17 mouse cellular contexts compared by ENCODE assay signal in genomic region chr14:30608176-30608575, GRCm38 (mm10). TPM values are rescaled to one million over a fixed set of nuclear protein-coding genes. Genes with fewer than 3 reads are reported as not detected.
A peak's percentile ranks its signal among the peaks of the same experiment; 100 is the strongest.
DNase-seq lines count a peak whose midpoint lies in the region; TF ChIP-seq lines count a peak whose summit lies in the region.
"Had no signal": no experiment of that assay in that cellular context is flagged by ENCODE, and none has a peak within 500 bp of the region (broad histone marks: within the 10 kb centered on the region; RNA-seq: fewer than 3 reads in every experiment).

No protein-coding gene starts in this region.

- in situ Hi-C loops in CH12.LX (cut with MboI; ENCODE audit: low pct_ligation_motif_present, low pct_unique_long_range_greater_than_20kb, low sequenced_read_pairs): no loop called here

- no peaks in the 10 kb centered on the region for H3K9me3 ChIP-seq in CH12.LX (replicated peaks; ENCODE audit: low read length)
- H3K9me3 ChIP-seq: G1E; limb, embryonic 13.5 days; lung, embryonic 15.5 days; midbrain, embryonic 13.5 days; neural tube, embryonic 12.5 days had no signal

- H3K79me2 ChIP-seq in CH12.LX (replicated peaks; ENCODE audit: control insufficient read depth, extremely low read depth, insufficient read depth, poor library complexity, severe bottlenecking): peaks cover 22% of the 10 kb centered on the region

- no peak overlapping the region; the same call in 1 of the 2 replicates for H3K9ac ChIP-seq in CH12.LX (ENCODE audit: insufficient read depth, low read depth)
- H3K9ac ChIP-seq: limb, embryonic 13.5 days; liver, embryonic 14.5 days; lung, embryonic 15.5 days; midbrain, embryonic 13.5 days; neural tube, embryonic 12.5 days had no signal

- peak overlapping the region; percentile 61 for H3K27ac ChIP-seq in CH12.LX (ENCODE audit: insufficient read depth, low read depth)
- peak overlapping the region; percentile 67 for H3K27ac ChIP-seq in small intestine, adult 2 months (ENCODE audit: insufficient read depth, low read depth, low read length)
- H3K27ac ChIP-seq: limb, embryonic 13.5 days; liver, embryonic 14.5 days; lung, embryonic 15.5 days; midbrain, embryonic 13.5 days; neural tube, embryonic 12.5 days had no signal

- peaks cover 58 to 91% of the 10 kb centered on the region in 2 experiments for H3K36me3 ChIP-seq in CH12.LX (replicated peaks in 1 of 2; ENCODE audit: control insufficient read depth in 1 of 2, insufficient read depth in 1 of 2, low read length in 1 of 2)
- peaks cover 50% of the 10 kb centered on the region for H3K36me3 ChIP-seq in small intestine, adult 2 months (ENCODE audit: control insufficient read depth, insufficient read depth, low read length)
- H3K36me3 ChIP-seq: midbrain, embryonic 13.5 days; neural tube, embryonic 12.5 days had no signal

- dilution Hi-C loops in CH12.LX (cut with MboI; ENCODE audit: extremely low pct_ligation_motif_present, extremely low pct_unique_long_range_greater_than_20kb, low sequenced_read_pairs): no loop called here

- no peak for TF ChIP-seq POLR2A in CH12.LX (IDR thresholded peaks at IDR 0.05; ENCODE audit: low read depth, low read length)
- TF ChIP-seq POLR2A in small intestine, adult 2 months (IDR thresholded peaks at IDR 0.05; ENCODE audit: low read depth, low read length): no peak

- WGBS in small intestine, adult 2 months: 35% methylated on average over 6 of the region's 6 CpGs

- peaks cover 67 to 84% of the 10 kb centered on the region in 2 experiments for H3K4me1 ChIP-seq in CH12.LX (ENCODE audit: control insufficient read depth in 1 of 2, insufficient read depth in 2 of 2)
- H3K4me1 ChIP-seq in small intestine, adult 2 months (ENCODE audit: control insufficient read depth, insufficient read depth, insufficient read length, low read length): peaks cover 23% of the 10 kb centered on the region
- H3K4me1 ChIP-seq: midbrain, embryonic 13.5 days; neural tube, embryonic 12.5 days had no signal

- TF ChIP-seq CTCF in CH12.LX (conservative IDR thresholded peaks at IDR 0.05 in 1 of 2, IDR thresholded peaks at IDR 0.05 in 1 of 2; ENCODE audit: low read depth in 2 of 2, low read length in 2 of 2): no peak
- TF ChIP-seq CTCF in small intestine, adult 2 months (IDR thresholded peaks at IDR 0.05; ENCODE audit: extremely low read depth, insufficient read length, insufficient replicate concordance, low read depth, low read length): no peak

- H3K4me2 ChIP-seq in CH12.LX (ENCODE audit: insufficient read depth, low read depth, poor library complexity, severe bottlenecking): peak overlapping the region; percentile 18; the same call in 1 of the 2 replicates
- H3K4me2 ChIP-seq: limb, embryonic 13.5 days; lung, embryonic 15.5 days; midbrain, embryonic 13.5 days; neural tube, embryonic 12.5 days had no signal

- H3K4me3 ChIP-seq in CH12.LX (replicated peaks in 1 of 3; ENCODE audit: low read depth in 2 of 3, low read length in 2 of 3, poor library complexity in 1 of 3): peak overlapping the region in 1 of 3 experiments; percentile 0
- no peak overlapping the region for H3K4me3 ChIP-seq in small intestine, adult 2 months (ENCODE audit: low read depth, low read length)
- H3K4me3 ChIP-seq: limb, embryonic 13.5 days; lung, embryonic 15.5 days; midbrain, embryonic 13.5 days; neural tube, embryonic 12.5 days had no signal

- no peaks in the 10 kb centered on the region for H3K27me3 ChIP-seq in CH12.LX (replicated peaks)
- no peaks in the 10 kb centered on the region for H3K27me3 ChIP-seq in small intestine, adult 2 months (ENCODE audit: control insufficient read depth, insufficient read depth, low read length)
- H3K27me3 ChIP-seq: limb, embryonic 13.5 days; lung, embryonic 15.5 days; midbrain, embryonic 13.5 days; neural tube, embryonic 12.5 days had no signal

- no peak for TF ChIP-seq EP300 in CH12.LX (IDR thresholded peaks at IDR 0.05; ENCODE audit: low read length)

- DNase-seq in kidney, postnatal 10 days: peak; percentile 16
- DNase-seq in kidney, postnatal 4 days: no peak
- peak; percentile 94 for DNase-seq in A20 (ENCODE audit: low read depth, low spot score)
- no peak for DNase-seq in CH12.LX (ENCODE audit: extremely low read depth)
- no peak for DNase-seq in frontal cortex, postnatal 14 days (ENCODE audit: low spot score in 2 of 2)
- DNase-seq in thymus, postnatal 36 days: no peak
- DNase-seq: adrenal gland, postnatal 36 days; gastrocnemius, postnatal 25 days; right cerebral cortex, postnatal 4 days; thymus, postnatal 4 days had no signal

- TF ChIP-seq RAD21 in CH12.LX (IDR thresholded peaks at IDR 0.05; ENCODE audit: low read depth, low read length): no peak

TF ChIP-seq in CH12.LX, 34 proteins besides CTCF, POLR2A, EP300 and RAD21:
- no peak for TF ChIP-seq IRF4 (IDR thresholded peaks at IDR 0.05; ENCODE audit: low read depth, low read length)
- TF ChIP-seq MYC (IDR thresholded peaks at IDR 0.05; ENCODE audit: low read depth, low read length): peak; percentile 32; the same call in 1 of the 2 replicates
- no peak for TF ChIP-seq JUND (conservative IDR thresholded peaks at IDR 0.05; ENCODE audit: low read depth, low read length)
- no peak for TF ChIP-seq USF1 (IDR thresholded peaks at IDR 0.05; ENCODE audit: low read depth, low read length)
- TF ChIP-seq HCFC1 (IDR thresholded peaks at IDR 0.05; ENCODE audit: low read depth, low read length): no peak
- no peak; the same call in 1 of the 2 replicates for TF ChIP-seq MAX (IDR thresholded peaks at IDR 0.05; ENCODE audit: low read length)
- no peak for TF ChIP-seq KAT2A (IDR thresholded peaks at IDR 0.05; ENCODE audit: insufficient replicate concordance, low read length)
- TF ChIP-seq BHLHE40 (IDR thresholded peaks at IDR 0.05; ENCODE audit: low read depth, low read length): peak; percentile 97
- peak; percentile 44 for TF ChIP-seq ETS1 (conservative IDR thresholded peaks at IDR 0.05; ENCODE audit: low read depth, low read length)
- no peak for TF ChIP-seq ZMIZ1 (IDR thresholded peaks at IDR 0.05; ENCODE audit: low read depth, low read length)
- no peak for TF ChIP-seq MAZ (IDR thresholded peaks at IDR 0.05; ENCODE audit: low read depth, low read length)
- no peak for TF ChIP-seq NRF1 (IDR thresholded peaks at IDR 0.05; ENCODE audit: low read depth, low read length)
- no peak for TF ChIP-seq SMC3 (IDR thresholded peaks at IDR 0.05; ENCODE audit: low read depth, low read length)
- TF ChIP-seq CHD2 (IDR thresholded peaks at IDR 0.05; ENCODE audit: low read length): no peak
- no peak for TF ChIP-seq UBTF (IDR thresholded peaks at IDR 0.05; ENCODE audit: low read depth, low read length)
- TF ChIP-seq ELF1 (IDR thresholded peaks at IDR 0.05; ENCODE audit: low read depth, low read length): no peak
- peak; percentile 64 for TF ChIP-seq TCF12 (IDR thresholded peaks at IDR 0.05; ENCODE audit: low read depth, low read length)
- peak; percentile 50; the same call in 1 of the 2 replicates for TF ChIP-seq MEF2A (IDR thresholded peaks at IDR 0.05; ENCODE audit: borderline replicate concordance, low read depth, low read length)
- no peak for TF ChIP-seq PAX5 (IDR thresholded peaks at IDR 0.05; ENCODE audit: low read length)
- TF ChIP-seq USF2 (conservative IDR thresholded peaks at IDR 0.05; ENCODE audit: low read depth, low read length): no peak
- TF ChIP-seq MXI1 (IDR thresholded peaks at IDR 0.05; ENCODE audit: low read depth, low read length): 0 out of 2 replicates have a peak, but pooled peaks have one; percentile 31

RNA-seq across cellular contexts. Expression of gene Prkcd, which starts 17.8 kb away (rescaled TPM):
- 109 and 110 TPM in 2 replicates for total RNA-seq in CH12.LX (2012; rRNA removed)
- 119 and 122 TPM in 2 replicates for total RNA-seq in CH12.LX (2014; rRNA removed)
- polyA plus RNA-seq in CH12.LX (2012; ENCODE audit: insufficient read length, low read depth): 186 and 189 TPM in 2 replicates
- polyA plus RNA-seq in small intestine, adult 2 months (2012; rRNA removed): 149 and 287 TPM in 2 replicates

RNA-seq across cellular contexts. Expression of gene Rft1, which starts 46.0 kb away (rescaled TPM):
- total RNA-seq in CH12.LX (2012; rRNA removed): 12.0 and 13.5 TPM in 2 replicates
- 25.8 and 26.0 TPM in 2 replicates for total RNA-seq in CH12.LX (2014; rRNA removed)
- 15.3 and 17.7 TPM in 2 replicates for polyA plus RNA-seq in CH12.LX (2012; ENCODE audit: insufficient read length, low read depth)
- 3.9 and 5.6 TPM in 2 replicates for polyA plus RNA-seq in small intestine, adult 2 months (2012; rRNA removed)

Comparison
In these comparisons a context has a peak if more than half of its experiments do, and no peak if none do; other contexts are left out.
1. DNase-seq: peak in kidney, postnatal 10 days (single experiment) and A20 (single experiment); none in kidney, postnatal 4 days (0 of 2), CH12.LX (single experiment), frontal cortex, postnatal 14 days (0 of 2) and thymus, postnatal 36 days (0 of 2).